Mouse (Mus musculus): ENCODE measurements at regions not wholly inside any gene's neighbourhood (a gene's known extent, or its start where the extent isn't known, plus 50 kb on each side); places are given as distances from the start of the nearest gene placed in this dataset.
A peak's percentile ranks its signal among the peaks of the same experiment; 100 is the strongest.

- ATAC-seq (no peak), DNase-seq (ENCODE audit: low read depth, low spot score) (no peak)
- in situ Hi-C loops (cut with MboI; ENCODE audit: low pct_unique_long_range_greater_than_20kb), result no loop called here
- CTCF ChIA-PET, result no interaction called here
- POLR2A ChIA-PET, result interaction anchor here (0.6 kb wide), 1 partner anchor 27 kb away, joined by 6 read pairs; no protein-coding TSS in a partner anchor
- TF ChIP-seq CTCF (IDR thresholded peaks at IDR 0.05), result no peak
- no peaks in the 10 kb centered on the region for H3K27me3 ChIP-seq
These were observed 75.0 kb downstream of the Lbh start for GRCm38 (mm10) chr17:72993134-72993533.

GRCm38 (mm10) chr17:72993626-72994025 is 75.5 kb downstream of the Lbh start:
- ChIA-PET CTCF (no interaction called here), POLR2A (no interaction called here)
- no peaks in the 10 kb centered on the region for H3K27me3 ChIP-seq
- no peak for DNase-seq (ENCODE audit: low read depth, low spot score)
- TF ChIP-seq CTCF (IDR thresholded peaks at IDR 0.05), result no peak
- ATAC-seq, result no peak
- in situ Hi-C loops (cut with MboI; ENCODE audit: low pct_unique_long_range_greater_than_20kb), result no loop called here

GRCm38 (mm10) chr17:72996539-72996938 is 78.4 kb downstream of the Lbh start:
- POLR2A ChIA-PET, result interaction anchor here (1.2 kb wide), 1 partner anchor 60 kb away, joined by 3 read pairs; no protein-coding TSS in a partner anchor
- CTCF ChIA-PET, result interaction anchor here (1.0 to 1.9 kb wide), 3 partner anchors 9 to 12 kb away, joined by 3 to 7 read pairs (median 4); no protein-coding TSS in a partner anchor

GRCm38 (mm10) chr17:72997301-72997921 is 79.3 kb downstream of the Lbh start:
- POLR2A ChIA-PET, result interaction anchor here (1.2 kb wide), 1 partner anchor 59 kb away, joined by 3 read pairs; no protein-coding TSS in a partner anchor
- CTCF ChIA-PET, result interaction anchor here (0.6 to 1.9 kb wide), 3 partner anchors 12 to 18 kb away, joined by 3 to 7 read pairs (median 3); no protein-coding TSS in a partner anchor
- no peak for ATAC-seq
- TF ChIP-seq CTCF (IDR thresholded peaks at IDR 0.05), result no peak
- in situ Hi-C loops (cut with MboI; ENCODE audit: low pct_unique_long_range_greater_than_20kb), result no loop called here
- DNase-seq (ENCODE audit: low read depth, low spot score), result no peak
- no peaks in the 10 kb centered on the region for H3K27me3 ChIP-seq

More at GRCm38 (mm10) chr17:72996539-72996938, 78.4 kb downstream of the Lbh start:
- TF ChIP-seq CTCF (IDR thresholded peaks at IDR 0.05), result no peak
- in situ Hi-C loops (cut with MboI; ENCODE audit: low pct_unique_long_range_greater_than_20kb), result no loop called here
- no peaks in the 10 kb centered on the region for H3K27me3 ChIP-seq
- no peak for DNase-seq (ENCODE audit: low read depth, low spot score)
- no peak for ATAC-seq

- ATAC-seq (no peak), DNase-seq (ENCODE audit: low read depth, low spot score) (no peak)
- ChIA-PET POLR2A (no interaction called here), CTCF (interaction anchor here (1.1 kb wide), 1 partner anchor 11 kb away, joined by 3 read pairs; no protein-coding TSS in a partner anchor)
- no peaks in the 10 kb centered on the region for H3K27me3 ChIP-seq
- in situ Hi-C loops (cut with MboI; ENCODE audit: low pct_unique_long_range_greater_than_20kb), result loop anchor here (5.0 kb wide), 1 partner anchor 33 kb away; no protein-coding TSS in a partner anchor
- no peak for TF ChIP-seq CTCF (IDR thresholded peaks at IDR 0.05)
These were observed 87.0 kb downstream of the Lbh start for GRCm38 (mm10) chr17:73005100-73005499.

GRCm38 (mm10) chr17:73008901-73009300 is 90.8 kb downstream of the Lbh start:
- H3K27me3 ChIP-seq, result no peaks in the 10 kb centered on the region
- TF ChIP-seq CTCF (IDR thresholded peaks at IDR 0.05), result peak; percentile 91
- no peak for ATAC-seq
- in situ Hi-C loops (cut with MboI; ENCODE audit: low pct_unique_long_range_greater_than_20kb), result loop anchor here (5.0 kb wide), 1 partner anchor 37 kb away; no protein-coding TSS in a partner anchor
- no peak for DNase-seq (ENCODE audit: low read depth, low spot score)
- ChIA-PET CTCF (interaction anchor here (0.7 to 2.7 kb wide), 10 partner anchors 12 to 161 kb away, joined by 3 to 8 read pairs (median 3); partner anchors contain the start of gene Lbh), POLR2A (no interaction called here)

- DNase-seq (ENCODE audit: low read depth, low spot score), result no peak
These were observed 91.9 kb downstream of the Lbh start for GRCm38 (mm10) chr17:73009962-73010361.

GRCm38 (mm10) chr17:73012356-73012755 is 94.3 kb downstream of the Lbh start:
- POLR2A ChIA-PET, result no interaction called here
- DNase-seq (ENCODE audit: low read depth, low spot score) (no peak), ATAC-seq (no peak)
- in situ Hi-C loops (cut with MboI; ENCODE audit: low pct_unique_long_range_greater_than_20kb), result no loop called here
- no peak for TF ChIP-seq CTCF (IDR thresholded peaks at IDR 0.05)
- CTCF ChIA-PET, result interaction anchor here (1.2 kb wide), 1 partner anchor 10 kb away, joined by 4 read pairs; no protein-coding TSS in a partner anchor
- H3K27me3 ChIP-seq, result no peaks in the 10 kb centered on the region

More at GRCm38 (mm10) chr17:73009962-73010361, 91.9 kb downstream of the Lbh start:
- TF ChIP-seq CTCF (IDR thresholded peaks at IDR 0.05), result no peak
- ChIA-PET POLR2A (interaction anchor here (0.5 kb wide), 1 partner anchor 97 kb away, joined by 3 read pairs; no protein-coding TSS in a partner anchor), CTCF (interaction anchor here (1.1 to 2.7 kb wide), 7 partner anchors 12 to 92 kb away, joined by 3 to 8 read pairs (median 3); partner anchors contain the start of gene Lbh)
- ATAC-seq, result no peak
- in situ Hi-C loops (cut with MboI; ENCODE audit: low pct_unique_long_range_greater_than_20kb), result loop anchor here (5.0 kb wide), 1 partner anchor 38 kb away; no protein-coding TSS in a partner anchor
- no peaks in the 10 kb centered on the region for H3K27me3 ChIP-seq

GRCm38 (mm10) chr17:73012954-73013353 is 94.8 kb upstream of the Lclat1 start:
- no peaks in the 10 kb centered on the region for H3K27me3 ChIP-seq
- ATAC-seq, result no peak
- CTCF ChIA-PET, result interaction anchor here (1.2 kb wide), 1 partner anchor 9 kb away, joined by 4 read pairs; no protein-coding TSS in a partner anchor
- in situ Hi-C loops (cut with MboI; ENCODE audit: low pct_unique_long_range_greater_than_20kb), result no loop called here
- POLR2A ChIA-PET, result no interaction called here
- no peak for TF ChIP-seq CTCF (IDR thresholded peaks at IDR 0.05)
- no peak for DNase-seq (ENCODE audit: low read depth, low spot score)

- ChIA-PET POLR2A (no interaction called here), CTCF (interaction anchor here (1.0 kb wide), 1 partner anchor 38 kb away, joined by 3 read pairs; no protein-coding TSS in a partner anchor)
- TF ChIP-seq CTCF (IDR thresholded peaks at IDR 0.05), result no peak
- no peak for ATAC-seq
- DNase-seq (ENCODE audit: low read depth, low spot score), result no peak
- in situ Hi-C loops (cut with MboI; ENCODE audit: low pct_unique_long_range_greater_than_20kb), result no loop called here
- no peaks in the 10 kb centered on the region for H3K27me3 ChIP-seq
These were observed 93.5 kb upstream of the Lclat1 start for GRCm38 (mm10) chr17:73014090-73014853.
